Mouse (Mus musculus): ENCODE results near the gene Tfip11. TPM values are rescaled to one million over a fixed set of nuclear protein-coding genes. Genes with fewer than 3 reads are reported as not detected.

Gene Tfip11
- polyA plus RNA-seq, 1 experiment from 2014 or later = 23.3 TPM

GRCm38 (mm10) chr5:112349169-112349568, 23.0 kb downstream of the Tfip11 start:
- Histone ChIP-seq H3K9ac (no peak overlapping the region), H3K27ac (no peak overlapping the region), H3K4me3 (replicated peaks) (no peak overlapping the region), H3K36me3 (peaks cover 10% of the 10 kb centered on the region), H3K4me2 (no peak overlapping the region), H3K9me3 (no peaks in the 10 kb centered on the region), H3K27me3 (replicated peaks) (no peaks in the 10 kb centered on the region), H3K4me1 (peaks cover 9% of the 10 kb centered on the region; the same call in 1 of the 2 replicates)
- no peak for ATAC-seq (ENCODE audit: insufficient read depth, low FRiP score, low read depth)
- 87% methylated on average over 8 of the region's 8 CpGs for WGBS

- WGBS = 80% methylated on average over 6 of the region's 6 CpGs
- peaks cover under 1% of the 10 kb centered on the region; the same call in 1 of the 2 replicates for H3K36me3 ChIP-seq
- ATAC-seq (ENCODE audit: insufficient read depth, low FRiP score, low read depth) = no peak
- H3K27ac ChIP-seq = no peak overlapping the region
- no peak overlapping the region for H3K4me3 ChIP-seq (replicated peaks)
- no peak overlapping the region for H3K9ac ChIP-seq
- H3K4me2 ChIP-seq = no peak overlapping the region
- no peaks in the 10 kb centered on the region for H3K9me3 ChIP-seq
- no peaks in the 10 kb centered on the region for H3K4me1 ChIP-seq
- H3K27me3 ChIP-seq (replicated peaks) = no peaks in the 10 kb centered on the region
Observed at GRCm38 (mm10) chr5:112355493-112355892, 29.3 kb downstream of the Tfip11 start.

GRCm38 (mm10) chr5:112355910-112356309, 29.8 kb downstream of the Tfip11 start, which contains the start of gene Gm6583:
Gene Gm6583, minus strand, starts transcription at chr5:112356033.
- 60% methylated on average over 13 of the region's 13 CpGs for WGBS

GRCm38 (mm10) chr5:112356322-112356721, 30.2 kb downstream of the Tfip11 start:
- no peaks in the 10 kb centered on the region for H3K4me1 ChIP-seq
- WGBS = 91% methylated on average over 9 of the region's 9 CpGs
- no peak overlapping the region for H3K27ac ChIP-seq
- H3K36me3 ChIP-seq = no peaks in the 10 kb centered on the region
- ATAC-seq (ENCODE audit: insufficient read depth, low FRiP score, low read depth) = 0 out of 2 replicates have a peak, but pooled peaks have one; percentile 4
- no peaks in the 10 kb centered on the region for H3K9me3 ChIP-seq
- no peak overlapping the region for H3K4me2 ChIP-seq
- no peak overlapping the region for H3K9ac ChIP-seq
- H3K27me3 ChIP-seq (replicated peaks) = no peaks in the 10 kb centered on the region
- no peak overlapping the region for H3K4me3 ChIP-seq (replicated peaks)

More at GRCm38 (mm10) chr5:112355910-112356309, 29.8 kb downstream of the Tfip11 start, which contains the start of gene Gm6583:
- H3K27me3 ChIP-seq (replicated peaks) = no peaks in the 10 kb centered on the region
- no peak within 1 kb of the TSS for H3K9ac ChIP-seq
- no peaks in the 10 kb centered on the region for H3K9me3 ChIP-seq
- no peaks in the 10 kb centered on the region for H3K36me3 ChIP-seq
- H3K4me3 ChIP-seq (replicated peaks) = no peak within 1 kb of the TSS
- no peak within 1 kb of the TSS for H3K4me2 ChIP-seq
- no peaks in the 10 kb centered on the region for H3K4me1 ChIP-seq
- no peak within 1 kb of the TSS for H3K27ac ChIP-seq
- ATAC-seq (ENCODE audit: insufficient read depth, low FRiP score, low read depth) = 0 out of 2 replicates have a peak, but pooled peaks have one; percentile 30

- Histone ChIP-seq H3K4me3 (replicated peaks) (no peak overlapping the region), H3K4me2 (no peak overlapping the region), H3K36me3 (peaks cover under 1% of the 10 kb centered on the region; the same call in 1 of the 2 replicates), H3K27ac (no peak overlapping the region), H3K9ac (no peak overlapping the region), H3K4me1 (no peaks in the 10 kb centered on the region), H3K9me3 (no peaks in the 10 kb centered on the region), H3K27me3 (replicated peaks) (no peaks in the 10 kb centered on the region)
- WGBS = 75% methylated on average over 4 of the region's 4 CpGs
- ATAC-seq (ENCODE audit: insufficient read depth, low FRiP score, low read depth) = no peak
Observed at GRCm38 (mm10) chr5:112359520-112359919, 33.4 kb downstream of the Tfip11 start.

GRCm38 (mm10) chr5:112360077-112360476, 33.9 kb downstream of the Tfip11 start:
- no peaks in the 10 kb centered on the region for H3K4me1 ChIP-seq
- no peak for ATAC-seq (ENCODE audit: insufficient read depth, low FRiP score, low read depth)
- H3K9ac ChIP-seq = no peak overlapping the region
- H3K27ac ChIP-seq = no peak overlapping the region
- no peaks in the 10 kb centered on the region for H3K27me3 ChIP-seq (replicated peaks)
- no peak overlapping the region for H3K4me3 ChIP-seq (replicated peaks)
- no peaks in the 10 kb centered on the region for H3K9me3 ChIP-seq
- H3K36me3 ChIP-seq = peaks cover 6% of the 10 kb centered on the region
- WGBS = 93% methylated on average over 3 of the region's 3 CpGs
- H3K4me2 ChIP-seq = no peak overlapping the region

GRCm38 (mm10) chr5:112364184-112364797, 38.1 kb downstream of the Tfip11 start:
- ATAC-seq (ENCODE audit: insufficient read depth, low FRiP score, low read depth) = no peak
- no peaks in the 10 kb centered on the region for H3K9me3 ChIP-seq
- no peak overlapping the region for H3K4me3 ChIP-seq (replicated peaks)
- no peaks in the 10 kb centered on the region for H3K27me3 ChIP-seq (replicated peaks)
- H3K27ac ChIP-seq = no peak overlapping the region
- no peak overlapping the region for H3K4me2 ChIP-seq
- peaks cover 22% of the 10 kb centered on the region for H3K36me3 ChIP-seq
- H3K4me1 ChIP-seq = no peaks in the 10 kb centered on the region
- 56% methylated on average over 10 of the region's 10 CpGs for WGBS
- H3K9ac ChIP-seq = no peak overlapping the region

GRCm38 (mm10) chr5:112366879-112367278, 40.7 kb downstream of the Tfip11 start:
- 96% methylated on average over 6 of the region's 6 CpGs for WGBS
- Histone ChIP-seq H3K4me2 (no peak overlapping the region), H3K36me3 (peaks cover 29% of the 10 kb centered on the region), H3K9me3 (no peaks in the 10 kb centered on the region), H3K27me3 (replicated peaks) (no peaks in the 10 kb centered on the region), H3K27ac (no peak overlapping the region), H3K4me3 (replicated peaks) (no peak overlapping the region), H3K9ac (no peak overlapping the region), H3K4me1 (no peaks in the 10 kb centered on the region)
- no peak for ATAC-seq (ENCODE audit: insufficient read depth, low FRiP score, low read depth)

GRCm38 (mm10) chr5:112367338-112367737, 41.2 kb downstream of the Tfip11 start:
- ATAC-seq (ENCODE audit: insufficient read depth, low FRiP score, low read depth) = no peak
- 91% methylated on average over 4 of the region's 4 CpGs for WGBS

GRCm38 (mm10) chr5:112367929-112368328, 41.8 kb downstream of the Tfip11 start:
- Histone ChIP-seq H3K4me3 (replicated peaks) (no peak overlapping the region), H3K36me3 (peaks cover 29% of the 10 kb centered on the region), H3K9me3 (no peaks in the 10 kb centered on the region), H3K27me3 (replicated peaks) (no peaks in the 10 kb centered on the region), H3K27ac (no peak overlapping the region), H3K9ac (no peak overlapping the region), H3K4me1 (no peaks in the 10 kb centered on the region), H3K4me2 (no peak overlapping the region)
- WGBS = 83% methylated on average over 12 of the region's 12 CpGs
- no peak for ATAC-seq (ENCODE audit: insufficient read depth, low FRiP score, low read depth)

More at GRCm38 (mm10) chr5:112367338-112367737, 41.2 kb downstream of the Tfip11 start:
- no peak overlapping the region for H3K4me2 ChIP-seq
- no peak overlapping the region for H3K4me3 ChIP-seq (replicated peaks)
- no peaks in the 10 kb centered on the region for H3K4me1 ChIP-seq
- H3K9me3 ChIP-seq = no peaks in the 10 kb centered on the region
- H3K27ac ChIP-seq = no peak overlapping the region
- no peaks in the 10 kb centered on the region for H3K27me3 ChIP-seq (replicated peaks)
- no peak overlapping the region for H3K9ac ChIP-seq
- peaks cover 29% of the 10 kb centered on the region for H3K36me3 ChIP-seq

- WGBS = 93% methylated on average over 10 of the region's 10 CpGs
- peaks cover 29% of the 10 kb centered on the region for H3K36me3 ChIP-seq
Observed at GRCm38 (mm10) chr5:112368666-112369065, 42.5 kb downstream of the Tfip11 start.

GRCm38 (mm10) chr5:112369326-112369725, 43.2 kb downstream of the Tfip11 start:
- WGBS = 92% methylated on average over 13 of the region's 13 CpGs
- Histone ChIP-seq H3K36me3 (peaks cover 32% of the 10 kb centered on the region), H3K4me2 (no peak overlapping the region), H3K9ac (no peak overlapping the region), H3K27me3 (replicated peaks) (no peaks in the 10 kb centered on the region), H3K4me3 (replicated peaks) (no peak overlapping the region), H3K4me1 (no peaks in the 10 kb centered on the region), H3K27ac (no peak overlapping the region), H3K9me3 (no peaks in the 10 kb centered on the region)
- ATAC-seq (ENCODE audit: insufficient read depth, low FRiP score, low read depth) = no peak

More at GRCm38 (mm10) chr5:112368666-112369065, 42.5 kb downstream of the Tfip11 start:
- no peak overlapping the region for H3K4me3 ChIP-seq (replicated peaks)
- no peaks in the 10 kb centered on the region for H3K9me3 ChIP-seq
- H3K9ac ChIP-seq = no peak overlapping the region
- H3K4me2 ChIP-seq = no peak overlapping the region
- no peaks in the 10 kb centered on the region for H3K4me1 ChIP-seq
- no peak overlapping the region for H3K27ac ChIP-seq
- H3K27me3 ChIP-seq (replicated peaks) = no peaks in the 10 kb centered on the region
- no peak for ATAC-seq (ENCODE audit: insufficient read depth, low FRiP score, low read depth)

Data from stomach, embryonic 15.5 days (tissue).